In the genomic region with DNA sequence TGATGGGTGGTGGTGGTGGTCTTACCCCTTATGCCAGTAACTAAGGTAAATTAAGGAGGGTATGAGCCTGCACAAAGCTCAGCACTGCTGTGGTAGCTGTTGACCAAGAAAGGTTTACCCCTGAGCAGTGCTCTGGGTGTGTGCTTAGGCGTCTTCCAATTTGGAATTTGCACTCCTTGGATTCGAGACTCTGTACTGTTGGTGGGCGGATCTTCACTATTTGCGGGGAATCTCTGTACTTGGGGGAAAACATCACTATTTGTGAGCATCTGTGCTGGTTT, we compare ENCODE assay signal across 21 mouse cellular contexts. TPM values are rescaled to one million over a fixed set of nuclear protein-coding genes. Genes with fewer than 3 reads are reported as not detected.
A peak's percentile ranks its signal among the peaks of the same experiment; 100 is the strongest.
DNase-seq lines count a peak whose midpoint lies in the region; ATAC-seq and TF ChIP-seq lines count a peak whose summit lies in the region.
"Had no signal": no experiment of that assay in that cellular context is flagged by ENCODE, and none has a peak within 500 bp of the region (broad histone marks: within the 10 kb centered on the region; RNA-seq: fewer than 3 reads in every experiment).

No protein-coding gene starts in this region.

- no peaks in the 10 kb centered on the region for H3K9me3 ChIP-seq in forebrain, embryonic 11.5 days (ENCODE audit: control insufficient read depth, low read length)
- H3K9me3 ChIP-seq in forebrain, embryonic 12.5 days: no peaks in the 10 kb centered on the region
- no peaks in the 10 kb centered on the region for H3K9me3 ChIP-seq in hindbrain, embryonic 10.5 days
- no peaks in the 10 kb centered on the region for H3K9me3 ChIP-seq in hindbrain, postnatal 0 days (ENCODE audit: low read length)
- no peaks in the 10 kb centered on the region for H3K9me3 ChIP-seq in embryonic facial prominence, embryonic 10.5 days
- H3K9me3 ChIP-seq in limb, embryonic 11.5 days (ENCODE audit: control insufficient read depth, low read length): no peaks in the 10 kb centered on the region
- H3K9me3 ChIP-seq: intestine, embryonic 15.5 days; liver, embryonic 15.5 days had no signal

- no peak overlapping the region for H3K4me2 ChIP-seq in forebrain, embryonic 11.5 days (ENCODE audit: low read depth, low read length, severe bottlenecking)
- no peak overlapping the region for H3K4me2 ChIP-seq in forebrain, embryonic 12.5 days
- no peak overlapping the region for H3K4me2 ChIP-seq in hindbrain, postnatal 0 days (ENCODE audit: low read depth, low read length)
- H3K4me2 ChIP-seq in limb, embryonic 11.5 days (ENCODE audit: low read depth, severe bottlenecking): peak overlapping the region; percentile 91
- H3K4me2 ChIP-seq: liver, embryonic 15.5 days had no signal

- peaks cover 16% of the 10 kb centered on the region for H3K4me1 ChIP-seq in forebrain, embryonic 11.5 days (replicated peaks; ENCODE audit: control insufficient read depth, insufficient read depth, low read length)
- peaks cover 23% of the 10 kb centered on the region for H3K4me1 ChIP-seq in forebrain, embryonic 12.5 days
- H3K4me1 ChIP-seq in hindbrain, embryonic 10.5 days (replicated peaks): peaks cover 35% of the 10 kb centered on the region
- no peaks in the 10 kb centered on the region for H3K4me1 ChIP-seq in hindbrain, postnatal 0 days (ENCODE audit: insufficient read depth, low read length)
- peaks cover 60% of the 10 kb centered on the region for H3K4me1 ChIP-seq in embryonic facial prominence, embryonic 10.5 days
- peaks cover 32% of the 10 kb centered on the region for H3K4me1 ChIP-seq in limb, embryonic 11.5 days (ENCODE audit: control insufficient read depth, insufficient read depth, low read length)
- H3K4me1 ChIP-seq: liver, embryonic 15.5 days had no signal

- ATAC-seq in forebrain, embryonic 11.5 days (replicated peaks; ENCODE audit: low FRiP score): no peak
- ATAC-seq in forebrain, embryonic 12.5 days (ENCODE audit: low FRiP score): no peak
- no peak for ATAC-seq in hindbrain, postnatal 0 days
- ATAC-seq in limb, embryonic 11.5 days (ENCODE audit: insufficient number of reproducible peaks, low FRiP score, low TSS enrichment, low read depth): no peak
- ATAC-seq: activated CD4-positive, CD25-positive, alpha-beta regulatory T cell, adult 4 months; forebrain, embryonic 14.5 days; intestine, embryonic 15.5 days had no signal

- TF ChIP-seq CTCF in hindbrain, postnatal 0 days (IDR thresholded peaks at IDR 0.05; ENCODE audit: low read depth): no peak

- H3K9ac ChIP-seq in forebrain, embryonic 11.5 days (ENCODE audit: low read length): no peak overlapping the region
- no peak overlapping the region for H3K9ac ChIP-seq in forebrain, embryonic 12.5 days
- no peak overlapping the region for H3K9ac ChIP-seq in hindbrain, postnatal 0 days (replicated peaks; ENCODE audit: low read length)
- no peak overlapping the region for H3K9ac ChIP-seq in limb, embryonic 11.5 days (ENCODE audit: low read length)
- H3K9ac ChIP-seq: intestine, embryonic 15.5 days; liver, embryonic 15.5 days had no signal

- no peak overlapping the region for H3K4me3 ChIP-seq in forebrain, embryonic 11.5 days (ENCODE audit: low read depth, low read length)
- H3K4me3 ChIP-seq in forebrain, embryonic 12.5 days (replicated peaks): no peak overlapping the region
- peak overlapping the region; percentile 41 for H3K4me3 ChIP-seq in hindbrain, embryonic 10.5 days
- no peak overlapping the region for H3K4me3 ChIP-seq in hindbrain, postnatal 0 days (ENCODE audit: low read length)
- H3K4me3 ChIP-seq in embryonic facial prominence, embryonic 10.5 days: peak overlapping the region; percentile 58
- peak overlapping the region; percentile 29; the same call in 1 of the 2 replicates for H3K4me3 ChIP-seq in limb, embryonic 11.5 days (ENCODE audit: low read depth, low read length)
- H3K4me3 ChIP-seq: liver, embryonic 15.5 days had no signal

- peaks cover 67% of the 10 kb centered on the region for H3K27me3 ChIP-seq in forebrain, embryonic 11.5 days (ENCODE audit: control insufficient read depth, insufficient read depth, low read length)
- H3K27me3 ChIP-seq in forebrain, embryonic 12.5 days: peaks cover 81% of the 10 kb centered on the region
- peaks cover 96% of the 10 kb centered on the region for H3K27me3 ChIP-seq in hindbrain, embryonic 10.5 days (ENCODE audit: insufficient read depth, poor library complexity, severe bottlenecking)
- H3K27me3 ChIP-seq in hindbrain, postnatal 0 days (ENCODE audit: insufficient read depth, low read length): peaks cover 71% of the 10 kb centered on the region
- peaks cover 92% of the 10 kb centered on the region for H3K27me3 ChIP-seq in embryonic facial prominence, embryonic 10.5 days (replicated peaks; ENCODE audit: low read depth, poor library complexity, severe bottlenecking)
- H3K27me3 ChIP-seq in limb, embryonic 11.5 days (ENCODE audit: control insufficient read depth, insufficient read depth, low read length): no peaks in the 10 kb centered on the region

- DNase-seq in forebrain, embryonic 11.5 days (ENCODE audit: low spot score): peak; percentile 51
- no peak for DNase-seq in hindbrain, embryonic 10.5 days (ENCODE audit: low spot score)
- no peak for DNase-seq in hindbrain, postnatal 0 days (ENCODE audit: low spot score)
- no peak for DNase-seq in embryonic facial prominence, embryonic 10.5 days (ENCODE audit: low spot score)
- no peak for DNase-seq in limb, embryonic 11.5 days (ENCODE audit: low spot score)
- no peak for DNase-seq in layer of hippocampus, adult 9-11 months
- DNase-seq in thymus, adult 18-20 months: no peak
- DNase-seq: adrenal gland, postnatal 25 days; cerebellum, adult 9-10 months; lung, postnatal 14 days; thymus, adult 2 months had no signal

- no peak overlapping the region for H3K27ac ChIP-seq in forebrain, embryonic 11.5 days (ENCODE audit: low read depth, low read length)
- no peak overlapping the region for H3K27ac ChIP-seq in forebrain, embryonic 12.5 days
- H3K27ac ChIP-seq in hindbrain, embryonic 10.5 days: no peak overlapping the region
- no peak overlapping the region for H3K27ac ChIP-seq in hindbrain, postnatal 0 days
- peak overlapping the region; percentile 89 for H3K27ac ChIP-seq in embryonic facial prominence, embryonic 10.5 days (replicated peaks)
- H3K27ac ChIP-seq in limb, embryonic 11.5 days (replicated peaks; ENCODE audit: low read depth, low read length): peak overlapping the region; percentile 8; the same call in 1 of the 2 replicates
- H3K27ac ChIP-seq: intestine, embryonic 15.5 days; kidney, postnatal 0 days; liver, embryonic 15.5 days had no signal

- H3K36me3 ChIP-seq in forebrain, embryonic 11.5 days (ENCODE audit: control insufficient read depth, insufficient read depth, low read length): no peaks in the 10 kb centered on the region
- H3K36me3 ChIP-seq in forebrain, embryonic 12.5 days (replicated peaks): no peaks in the 10 kb centered on the region
- H3K36me3 ChIP-seq in hindbrain, embryonic 10.5 days: no peaks in the 10 kb centered on the region
- H3K36me3 ChIP-seq in hindbrain, postnatal 0 days (ENCODE audit: insufficient read depth, low read length): no peaks in the 10 kb centered on the region
- no peaks in the 10 kb centered on the region for H3K36me3 ChIP-seq in embryonic facial prominence, embryonic 10.5 days (replicated peaks)
- no peaks in the 10 kb centered on the region for H3K36me3 ChIP-seq in limb, embryonic 11.5 days (ENCODE audit: control insufficient read depth, insufficient read depth, low read length)
- H3K36me3 ChIP-seq: intestine, embryonic 15.5 days; liver, embryonic 15.5 days had no signal

- 6% methylated on average over 4 of the region's 4 CpGs for WGBS in forebrain, embryonic 11.5 days
- 4% methylated on average over 4 of the region's 4 CpGs for WGBS in forebrain, embryonic 12.5 days
- 6% methylated on average over 4 of the region's 4 CpGs for WGBS in hindbrain, embryonic 10.5 days
- WGBS in hindbrain, postnatal 0 days: 16% methylated on average over 4 of the region's 4 CpGs
- 10% methylated on average over 4 of the region's 4 CpGs for WGBS in embryonic facial prominence, embryonic 10.5 days
- 15% methylated on average over 4 of the region's 4 CpGs for WGBS in limb, embryonic 11.5 days

RNA-seq across cellular contexts. Expression of a gene that starts 11.4 kb away (rescaled TPM):
- 12.5 and 13.0 TPM in 2 replicates for polyA plus RNA-seq in forebrain, embryonic 11.5 days (2014; fragmentation: Nextera tagmentation; extraction: Ambion mirVana)
- 7.6 and 11.4 TPM in 2 replicates for polyA plus RNA-seq in forebrain, embryonic 12.5 days (2016; fragmentation: Nextera tagmentation; extraction: Ambion mirVana)
- polyA plus RNA-seq in hindbrain, embryonic 10.5 days (2016; fragmentation: Nextera tagmentation; extraction: Ambion mirVana): 13.6 and 14.9 TPM in 2 replicates
- 1.5 and 3.7 TPM in 2 replicates for total RNA-seq in hindbrain, postnatal 0 days (2014; rRNA removed)
- 1.1 TPM in 2 replicates for polyA plus RNA-seq in hindbrain, postnatal 0 days (2015; fragmentation: Nextera tagmentation; extraction: Ambion mirVana)
- 29.0 and 35.6 TPM in 2 replicates for polyA plus RNA-seq in embryonic facial prominence, embryonic 10.5 days (2016; fragmentation: Nextera tagmentation; extraction: Ambion mirVana)
- polyA plus RNA-seq in limb, embryonic 11.5 days (2014; fragmentation: Nextera tagmentation; extraction: Ambion mirVana): 55.5 and 59.2 TPM in 2 replicates
- total RNA-seq: megakaryocyte-erythroid progenitor cell, adult 5-6 weeks had no signal
- polyA plus RNA-seq: activated CD4-positive, CD25-positive, alpha-beta regulatory T cell, adult 4 months had no signal

RNA-seq across cellular contexts. Expression of a gene that starts 40.6 kb away (rescaled TPM):
- 0.32 TPM in 1 of 2 replicates, not detected in the other for polyA plus RNA-seq in forebrain, embryonic 11.5 days (2014; fragmentation: Nextera tagmentation; extraction: Ambion mirVana)
- 0.51 TPM in 1 of 2 replicates, not detected in the other for polyA plus RNA-seq in forebrain, embryonic 12.5 days (2016; fragmentation: Nextera tagmentation; extraction: Ambion mirVana)
- polyA plus RNA-seq in hindbrain, embryonic 10.5 days (2016; fragmentation: Nextera tagmentation; extraction: Ambion mirVana): 2.3 and 2.6 TPM in 2 replicates
- 1.4 TPM in 1 of 2 replicates, not detected in the other for total RNA-seq in hindbrain, postnatal 0 days (2014; rRNA removed)
- 0.16 and 0.28 TPM in 2 replicates for polyA plus RNA-seq in hindbrain, postnatal 0 days (2015; fragmentation: Nextera tagmentation; extraction: Ambion mirVana)
- polyA plus RNA-seq in embryonic facial prominence, embryonic 10.5 days (2016; fragmentation: Nextera tagmentation; extraction: Ambion mirVana): 0.52 TPM in 1 of 2 replicates, not detected in the other
- polyA plus RNA-seq in limb, embryonic 11.5 days (2014; fragmentation: Nextera tagmentation; extraction: Ambion mirVana): not detected in 2 replicates
- total RNA-seq: adrenal gland, postnatal 25 days; gastrocnemius, adult 8-10 months; left cerebral cortex, postnatal 10 days; megakaryocyte-erythroid progenitor cell, adult 5-6 weeks had no signal
- polyA plus RNA-seq: activated CD4-positive, CD25-positive, alpha-beta regulatory T cell, adult 4 months; forebrain, embryonic 14.5 days; heart, postnatal 0 days; intestine, embryonic 15.5 days; kidney, postnatal 0 days; liver, embryonic 15.5 days; thymus, adult 2 months had no signal

Comparison
In these comparisons a context has a peak if more than half of its experiments do, and no peak if none do; other contexts are left out.
1. H3K4me3 ChIP-seq: peak in hindbrain, embryonic 10.5 days (single experiment), embryonic facial prominence, embryonic 10.5 days (single experiment) and limb, embryonic 11.5 days (single experiment); none in forebrain, embryonic 11.5 days (single experiment), forebrain, embryonic 12.5 days (single experiment) and hindbrain, postnatal 0 days (single experiment).
2. H3K27ac ChIP-seq: peak in embryonic facial prominence, embryonic 10.5 days (single experiment) and limb, embryonic 11.5 days (single experiment); none in forebrain, embryonic 11.5 days (single experiment), forebrain, embryonic 12.5 days (single experiment), hindbrain, embryonic 10.5 days (single experiment) and hindbrain, postnatal 0 days (single experiment).